Mouse (Mus musculus): Measurements from ENCODE around the gene Hk1. TPM values are rescaled to one million over a fixed set of nuclear protein-coding genes. Genes with fewer than 3 reads are reported as not detected.

Gene Hk1
- polyA plus RNA-seq, 1 experiment from 2014 or later: 28.4 TPM

DNA sequence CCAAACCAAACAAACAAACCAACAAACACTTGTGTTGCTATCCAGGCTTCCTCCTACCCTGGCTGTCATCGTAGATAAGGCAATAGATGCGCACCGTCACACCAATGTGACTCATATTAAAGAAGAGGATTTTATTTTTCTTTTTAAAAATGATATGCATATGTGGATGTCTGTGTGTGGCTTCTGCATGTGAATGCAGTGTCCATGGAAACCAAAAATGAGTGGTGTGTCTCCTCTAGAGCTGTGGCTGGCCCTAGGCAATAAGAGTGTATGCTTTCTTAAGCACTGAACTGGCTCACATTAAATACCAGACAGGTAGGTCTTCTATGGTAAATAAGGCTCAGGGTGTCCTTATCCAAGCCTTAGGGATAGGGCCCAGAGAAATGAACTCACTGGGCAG lies 141.0 kb downstream of the Hk1 start:
- ATAC-seq (ENCODE audit: low read depth) (no peak), DNase-seq (ENCODE audit: low spot score) (no peak)
- no peaks in the 10 kb centered on the region for H3K9me3 ChIP-seq (ENCODE audit: control insufficient read depth, low read length)
- no peak overlapping the region for H3K9ac ChIP-seq (ENCODE audit: low read depth, low read length)
- no peaks in the 10 kb centered on the region for H3K36me3 ChIP-seq (ENCODE audit: control insufficient read depth, insufficient read depth, low read length)
- no peak overlapping the region for H3K4me2 ChIP-seq (ENCODE audit: low read depth, low read length)
- WGBS: 95% methylated on average over 3 of the region's 3 CpGs
- no peaks in the 10 kb centered on the region for H3K27me3 ChIP-seq (replicated peaks; ENCODE audit: control insufficient read depth, insufficient read depth, low read length)
- H3K27ac ChIP-seq (replicated peaks; ENCODE audit: low read depth, low read length): no peak overlapping the region
- H3K4me3 ChIP-seq (ENCODE audit: low read depth, low read length): no peak overlapping the region
- H3K4me1 ChIP-seq (ENCODE audit: control insufficient read depth, insufficient read depth, low read length): no peaks in the 10 kb centered on the region

- 82% methylated on average over 9 of the region's 10 CpGs for whole genome bisulfite sequencing
- no peaks in the 10 kb centered on the region for H3K9me3 ChIP-seq (ENCODE audit: control insufficient read depth, low read length)
- no peak for DNase-seq (ENCODE audit: low spot score)
- H3K36me3 ChIP-seq (ENCODE audit: control insufficient read depth, insufficient read depth, low read length): no peaks in the 10 kb centered on the region
- no peak for ATAC-seq (ENCODE audit: low read depth)
- H3K9ac ChIP-seq (ENCODE audit: low read depth, low read length): no peak overlapping the region
- no peak overlapping the region for H3K4me3 ChIP-seq (ENCODE audit: low read depth, low read length)
- H3K27ac ChIP-seq (replicated peaks; ENCODE audit: low read depth, low read length): no peak overlapping the region
- no peak overlapping the region for H3K4me2 ChIP-seq (ENCODE audit: low read depth, low read length)
- no peaks in the 10 kb centered on the region for H3K4me1 ChIP-seq (ENCODE audit: control insufficient read depth, insufficient read depth, low read length)
- no peaks in the 10 kb centered on the region for H3K27me3 ChIP-seq (replicated peaks; ENCODE audit: control insufficient read depth, insufficient read depth, low read length)
These were observed 142.5 kb downstream of the Hk1 start for GRCm38 (mm10) chr10:62237205-62237604.

DNA sequence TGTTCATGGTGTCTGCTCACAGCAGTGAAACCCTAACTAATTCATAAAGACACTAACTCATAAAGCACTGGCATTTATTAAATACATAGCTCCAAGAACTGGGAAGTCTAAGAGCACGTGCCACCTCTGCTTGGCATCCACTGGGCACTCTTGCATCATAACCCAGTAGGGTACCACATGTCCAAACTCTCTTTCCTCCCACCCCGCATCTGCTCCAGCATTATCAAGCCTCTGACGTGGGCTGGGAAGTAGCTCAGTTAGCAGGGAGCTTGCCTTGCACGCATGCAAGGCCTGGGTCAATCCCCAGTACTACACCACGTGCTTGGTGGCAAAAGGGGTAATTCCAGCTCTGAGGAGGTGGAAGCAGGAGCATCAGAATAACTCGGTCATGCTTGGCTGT lies 143.5 kb downstream of the Hk1 start:
- 88% methylated on average over 6 of the region's 6 CpGs for WGBS
- H3K4me1 ChIP-seq (ENCODE audit: control insufficient read depth, insufficient read depth, low read length): no peaks in the 10 kb centered on the region
- H3K27ac ChIP-seq (replicated peaks; ENCODE audit: low read depth, low read length): no peak overlapping the region
- no peak overlapping the region for H3K4me3 ChIP-seq (ENCODE audit: low read depth, low read length)
- ATAC-seq (ENCODE audit: low read depth) (no peak), DNase-seq (ENCODE audit: low spot score) (no peak)
- no peak overlapping the region for H3K4me2 ChIP-seq (ENCODE audit: low read depth, low read length)
- H3K9ac ChIP-seq (ENCODE audit: low read depth, low read length): no peak overlapping the region
- no peaks in the 10 kb centered on the region for H3K9me3 ChIP-seq (ENCODE audit: control insufficient read depth, low read length)
- no peaks in the 10 kb centered on the region for H3K36me3 ChIP-seq (ENCODE audit: control insufficient read depth, insufficient read depth, low read length)
- H3K27me3 ChIP-seq (replicated peaks; ENCODE audit: control insufficient read depth, insufficient read depth, low read length): no peaks in the 10 kb centered on the region

DNA sequence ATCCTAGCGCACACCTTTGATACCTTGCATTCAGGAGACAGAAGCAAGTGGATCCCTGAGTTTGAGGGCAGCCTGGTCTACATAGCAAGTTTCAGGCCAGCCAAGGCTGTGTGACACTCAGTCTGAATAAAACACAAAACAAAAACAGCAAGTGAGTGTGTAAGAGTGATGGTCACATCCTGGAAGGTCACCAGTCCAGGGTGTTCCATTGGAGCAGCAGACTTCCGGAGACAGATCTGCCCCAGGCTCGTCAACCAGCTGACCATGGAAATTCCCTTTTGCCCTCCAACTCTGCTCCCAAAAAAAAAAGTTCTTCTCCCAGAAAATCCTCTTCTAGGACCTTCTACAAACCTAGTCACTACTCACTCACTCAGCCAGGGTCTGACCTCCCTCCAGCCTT lies 147.9 kb downstream of the Hk1 start:
- Histone ChIP-seq H3K27ac (replicated peaks; ENCODE audit: low read depth, low read length) (no peak overlapping the region), H3K4me3 (ENCODE audit: low read depth, low read length) (no peak overlapping the region), H3K4me1 (ENCODE audit: control insufficient read depth, insufficient read depth, low read length) (peaks cover 3% of the 10 kb centered on the region; the same call in 1 of the 2 replicates), H3K36me3 (ENCODE audit: control insufficient read depth, insufficient read depth, low read length) (no peaks in the 10 kb centered on the region), H3K9ac (ENCODE audit: low read depth, low read length) (no peak overlapping the region), H3K27me3 (replicated peaks; ENCODE audit: control insufficient read depth, insufficient read depth, low read length) (no peaks in the 10 kb centered on the region), H3K9me3 (ENCODE audit: control insufficient read depth, low read length) (no peaks in the 10 kb centered on the region), H3K4me2 (ENCODE audit: low read depth, low read length) (peak overlapping the region; percentile 81; the same call in 1 of the 2 replicates)
- DNase-seq (ENCODE audit: low spot score) (no peak), ATAC-seq (ENCODE audit: low read depth) (no peak)
- 66% methylated on average over 3 of the region's 3 CpGs for WGBS

GRCm38 (mm10) chr10:62231395-62231732 lies 148.3 kb downstream of the Hk1 start:
- Histone ChIP-seq H3K4me1 (ENCODE audit: control insufficient read depth, insufficient read depth, low read length) (peaks cover 3% of the 10 kb centered on the region; the same call in 1 of the 2 replicates), H3K4me3 (ENCODE audit: low read depth, low read length) (peak overlapping the region; percentile 49), H3K9ac (ENCODE audit: low read depth, low read length) (no peak overlapping the region), H3K9me3 (ENCODE audit: control insufficient read depth, low read length) (no peaks in the 10 kb centered on the region), H3K27me3 (replicated peaks; ENCODE audit: control insufficient read depth, insufficient read depth, low read length) (no peaks in the 10 kb centered on the region), H3K36me3 (ENCODE audit: control insufficient read depth, insufficient read depth, low read length) (no peaks in the 10 kb centered on the region), H3K27ac (replicated peaks; ENCODE audit: low read depth, low read length) (no peak overlapping the region), H3K4me2 (ENCODE audit: low read depth, low read length) (peak overlapping the region; percentile 81)
- 2% methylated on average over 13 of the region's 13 CpGs for WGBS
- ATAC-seq (ENCODE audit: low read depth) (no peak; the same call in 1 of the 2 replicates), DNase-seq (ENCODE audit: low spot score) (no peak)

- Histone ChIP-seq H3K27ac (replicated peaks; ENCODE audit: low read depth, low read length) (no peak within 1 kb of the TSS), H3K9me3 (ENCODE audit: control insufficient read depth, low read length) (no peaks in the 10 kb centered on the region)
These were observed 148.9 kb downstream of the Hk1 start, which contains the start of gene Tspan15 for GRCm38 (mm10) chr10:62230708-62231394. Tspan15 (minus strand) TSS chr10:62231251.

GRCm38 (mm10) chr10:62228126-62228525 lies 151.6 kb downstream of the Hk1 start:
- ATAC-seq (ENCODE audit: low read depth) (no peak), DNase-seq (ENCODE audit: low spot score) (no peak)
- peaks cover 3% of the 10 kb centered on the region; the same call in 1 of the 2 replicates for H3K4me1 ChIP-seq (ENCODE audit: control insufficient read depth, insufficient read depth, low read length)
- no peak overlapping the region for H3K27ac ChIP-seq (replicated peaks; ENCODE audit: low read depth, low read length)
- H3K9me3 ChIP-seq (ENCODE audit: control insufficient read depth, low read length): no peaks in the 10 kb centered on the region
- H3K4me3 ChIP-seq (ENCODE audit: low read depth, low read length): no peak overlapping the region
- H3K4me2 ChIP-seq (ENCODE audit: low read depth, low read length): no peak overlapping the region
- WGBS: 50% methylated on average over 6 of the region's 6 CpGs
- H3K9ac ChIP-seq (ENCODE audit: low read depth, low read length): no peak overlapping the region
- H3K27me3 ChIP-seq (replicated peaks; ENCODE audit: control insufficient read depth, insufficient read depth, low read length): no peaks in the 10 kb centered on the region
- H3K36me3 ChIP-seq (ENCODE audit: control insufficient read depth, insufficient read depth, low read length): no peaks in the 10 kb centered on the region

More at GRCm38 (mm10) chr10:62230708-62231394, 148.9 kb downstream of the Hk1 start, which contains the start of gene Tspan15:
- Histone ChIP-seq H3K4me1 (ENCODE audit: control insufficient read depth, insufficient read depth, low read length) (peaks cover 3% of the 10 kb centered on the region; the same call in 1 of the 2 replicates), H3K27me3 (replicated peaks; ENCODE audit: control insufficient read depth, insufficient read depth, low read length) (no peaks in the 10 kb centered on the region), H3K9ac (ENCODE audit: low read depth, low read length) (peak within 1 kb of the TSS; percentile 56), H3K4me3 (ENCODE audit: low read depth, low read length) (peak within 1 kb of the TSS; percentile 49), H3K4me2 (ENCODE audit: low read depth, low read length) (peak within 1 kb of the TSS; percentile 81), H3K36me3 (ENCODE audit: control insufficient read depth, insufficient read depth, low read length) (no peaks in the 10 kb centered on the region)
- peak; percentile 95 for DNase-seq (ENCODE audit: low spot score)
- ATAC-seq (ENCODE audit: low read depth): peak; percentile 98
- under 1% methylated on average over 34 of the region's 59 CpGs for WGBS

GRCm38 (mm10) chr10:62225839-62226238 lies 153.9 kb downstream of the Hk1 start:
- Histone ChIP-seq H3K27me3 (replicated peaks; ENCODE audit: control insufficient read depth, insufficient read depth, low read length) (no peaks in the 10 kb centered on the region), H3K36me3 (ENCODE audit: control insufficient read depth, insufficient read depth, low read length) (no peaks in the 10 kb centered on the region), H3K4me3 (ENCODE audit: low read depth, low read length) (no peak overlapping the region), H3K4me2 (ENCODE audit: low read depth, low read length) (no peak overlapping the region), H3K9me3 (ENCODE audit: control insufficient read depth, low read length) (no peaks in the 10 kb centered on the region), H3K27ac (replicated peaks; ENCODE audit: low read depth, low read length) (no peak overlapping the region), H3K9ac (ENCODE audit: low read depth, low read length) (no peak overlapping the region), H3K4me1 (ENCODE audit: control insufficient read depth, insufficient read depth, low read length) (peaks cover 3% of the 10 kb centered on the region; the same call in 1 of the 2 replicates)
- no peak for ATAC-seq (ENCODE audit: low read depth)
- 52% methylated on average over 7 of the region's 7 CpGs for WGBS
- no peak for DNase-seq (ENCODE audit: low spot score)

DNA sequence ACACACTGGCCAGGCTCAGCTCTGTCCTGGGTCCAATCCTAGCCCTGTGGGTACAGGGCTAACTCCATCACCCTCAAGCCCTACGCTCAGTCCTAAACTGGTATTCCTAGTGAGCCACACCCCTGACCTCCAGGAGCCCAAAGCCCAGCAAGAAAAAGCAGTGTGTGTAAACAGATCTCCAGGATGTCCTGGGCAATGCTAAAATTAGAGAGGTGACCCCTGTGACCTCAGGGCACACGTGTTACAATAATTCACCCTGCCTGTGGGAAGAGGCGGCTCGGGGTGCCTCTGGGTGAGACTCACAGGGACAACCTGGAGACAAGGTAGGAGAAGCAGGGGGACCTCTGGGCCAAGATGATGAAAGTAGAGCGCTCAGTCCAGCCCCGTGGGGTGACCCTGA lies 155.5 kb downstream of the Hk1 start:
- no peak for DNase-seq (ENCODE audit: low spot score)

More for the DNA sequence above, 155.5 kb downstream of the Hk1 start:
- no peak for ATAC-seq (ENCODE audit: low read depth)
- Histone ChIP-seq H3K9ac (ENCODE audit: low read depth, low read length) (no peak overlapping the region), H3K36me3 (ENCODE audit: control insufficient read depth, insufficient read depth, low read length) (no peaks in the 10 kb centered on the region), H3K27me3 (replicated peaks; ENCODE audit: control insufficient read depth, insufficient read depth, low read length) (no peaks in the 10 kb centered on the region), H3K4me2 (ENCODE audit: low read depth, low read length) (no peak overlapping the region), H3K4me1 (ENCODE audit: control insufficient read depth, insufficient read depth, low read length) (no peaks in the 10 kb centered on the region), H3K27ac (replicated peaks; ENCODE audit: low read depth, low read length) (no peak overlapping the region), H3K4me3 (ENCODE audit: low read depth, low read length) (no peak overlapping the region), H3K9me3 (ENCODE audit: control insufficient read depth, low read length) (no peaks in the 10 kb centered on the region)
- 52% methylated on average over 6 of the region's 6 CpGs for WGBS

All from embryonic facial prominence, embryonic 14.5 days (tissue).